Mouse (Mus musculus) cerebellum, adult 18-20 months (tissue): ENCODE measurements around the gene Mpped2.

Source experiments
- DNase-seq, 2 experiments: peaks; one replicate each; pipeline ENCODE4 v3.0.0; 2021

Mpped2 gene

GRCm38 (mm10) chr2:106857711-106858110 lies 164.6 kb downstream of the Mpped2 start:
- DNase-seq, result no peak

- DNase-seq, result no peak
Observed at GRCm38 (mm10) chr2:106860856-106861679, 168.0 kb downstream of the Mpped2 start.

GRCm38 (mm10) chr2:106863050-106863653 lies 170.1 kb downstream of the Mpped2 start:
- DNase-seq, result no peak

- DNase-seq, result no peak
Observed at GRCm38 (mm10) chr2:106865148-106865786, 172.2 kb downstream of the Mpped2 start.

GRCm38 (mm10) chr2:106866303-106866702 lies 173.2 kb downstream of the Mpped2 start:
- no peak for DNase-seq

- no peak for DNase-seq
Observed at GRCm38 (mm10) chr2:106870886-106871285, 177.8 kb downstream of the Mpped2 start.

GRCm38 (mm10) chr2:106873166-106873565 lies 180.1 kb downstream of the Mpped2 start:
- DNase-seq, result no peak

GRCm38 (mm10) chr2:106883390-106883789 lies 190.3 kb downstream of the Mpped2 start:
- no peak for DNase-seq

- no peak for DNase-seq
Observed at GRCm38 (mm10) chr2:106888174-106888573, 195.1 kb downstream of the Mpped2 start.

- DNase-seq, result peak in 1 of 2 experiments; percentile 12
Observed at GRCm38 (mm10) chr2:106889297-106890000, 196.4 kb downstream of the Mpped2 start.

- no peak for DNase-seq
Observed at GRCm38 (mm10) chr2:106893376-106893775, 200.3 kb downstream of the Mpped2 start.

GRCm38 (mm10) chr2:106895326-106896023 lies 202.4 kb downstream of the Mpped2 start:
- DNase-seq, result no peak

GRCm38 (mm10) chr2:106896024-106896384 lies 202.9 kb downstream of the Mpped2 start:
- no peak for DNase-seq

- no peak for DNase-seq
Observed at GRCm38 (mm10) chr2:106911951-106912480, 218.9 kb downstream of the Mpped2 start.
